Mouse (Mus musculus) brain, adult 2 months (tissue): ENCODE data around the gene Uqcrfs1.
A peak's percentile ranks its signal among the peaks of the same experiment; 100 is the strongest.

Experiments
- DNase-seq: peaks from one replicate; pipeline ENCODE4 v3.0.0; 2011; ENCODE audit warnings: low read depth, low spot score

Uqcrfs1 gene

GRCm38 (mm10) chr13:30544856-30545604, at the start of gene Uqcrfs1:
Gene Uqcrfs1, minus strand, starts transcription at chr13:30545362.
- peak; percentile 99 for DNase-seq

DNA sequence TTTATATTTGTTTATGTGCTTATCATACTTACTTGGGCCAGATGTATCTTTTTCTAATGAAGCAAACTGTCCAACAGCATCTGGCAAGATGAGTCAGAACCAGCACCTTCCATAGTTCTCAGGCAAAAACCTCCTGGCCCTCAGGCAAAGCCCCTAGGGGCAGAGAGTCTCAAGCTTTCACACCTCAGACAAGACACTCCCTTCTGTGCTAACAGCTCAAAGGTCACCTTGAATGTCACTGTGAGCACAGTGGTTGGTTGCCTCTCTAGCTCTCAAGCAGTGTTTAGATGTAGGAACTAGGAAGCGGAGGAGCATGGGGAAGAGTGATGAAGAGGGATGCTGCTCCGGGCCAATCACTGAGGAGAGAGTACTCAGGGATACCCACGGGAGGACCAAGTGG, 40.6 kb upstream of the Uqcrfs1 start:
- no peak for DNase-seq

DNA sequence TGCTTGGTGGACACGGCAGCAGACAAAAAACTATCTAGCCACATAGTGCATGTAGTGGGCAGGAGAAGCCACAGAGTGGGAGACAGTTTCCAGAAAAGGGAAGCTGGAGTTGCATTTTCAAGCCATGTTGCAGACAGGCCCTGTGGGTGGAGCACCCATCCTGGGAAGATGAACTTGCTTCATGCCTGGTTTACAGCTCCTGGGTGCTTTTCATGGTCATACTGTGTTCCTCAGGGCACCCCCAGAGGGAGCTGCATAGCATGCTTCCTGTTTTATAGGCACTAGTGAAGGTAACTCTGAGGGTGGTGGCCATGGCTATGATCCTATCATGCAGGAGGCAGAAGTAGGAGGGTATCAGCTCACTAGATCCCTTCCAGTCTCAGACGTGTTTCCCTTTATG, 37.4 kb upstream of the Uqcrfs1 start:
- DNase-seq = peak; percentile 17

- DNase-seq = no peak
Observed at GRCm38 (mm10) chr13:30578806-30579205, 33.6 kb upstream of the Uqcrfs1 start.

DNA sequence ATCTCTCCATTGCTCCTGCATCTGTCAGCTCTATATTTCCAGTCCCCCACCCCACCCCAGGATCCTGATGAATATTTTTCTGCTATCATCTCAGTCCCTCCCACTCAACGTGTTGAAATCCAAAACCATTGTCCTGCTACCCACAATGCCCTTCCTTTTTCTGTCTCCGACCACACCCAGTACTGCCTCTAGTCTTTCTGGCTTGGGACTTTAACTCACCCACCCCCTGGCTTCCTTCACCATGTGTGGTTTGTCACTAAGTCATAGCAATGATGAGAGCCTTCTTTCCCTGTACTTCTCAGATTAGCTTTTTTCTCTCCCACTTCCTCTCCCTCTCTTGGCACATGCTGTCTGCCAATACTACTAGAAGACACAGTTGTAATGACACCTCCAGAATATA, 31.7 kb upstream of the Uqcrfs1 start:
- DNase-seq = no peak

- no peak for DNase-seq
Observed at GRCm38 (mm10) chr13:30572971-30573370, 27.8 kb upstream of the Uqcrfs1 start.

GRCm38 (mm10) chr13:30570182-30570581, 25.0 kb upstream of the Uqcrfs1 start:
- no peak for DNase-seq

- DNase-seq = no peak
Observed at GRCm38 (mm10) chr13:30567571-30567970, 22.4 kb upstream of the Uqcrfs1 start.

GRCm38 (mm10) chr13:30566767-30567166, 21.6 kb upstream of the Uqcrfs1 start:
- DNase-seq = peak; percentile 76

GRCm38 (mm10) chr13:30560603-30561002, 15.4 kb upstream of the Uqcrfs1 start:
- no peak for DNase-seq

DNA sequence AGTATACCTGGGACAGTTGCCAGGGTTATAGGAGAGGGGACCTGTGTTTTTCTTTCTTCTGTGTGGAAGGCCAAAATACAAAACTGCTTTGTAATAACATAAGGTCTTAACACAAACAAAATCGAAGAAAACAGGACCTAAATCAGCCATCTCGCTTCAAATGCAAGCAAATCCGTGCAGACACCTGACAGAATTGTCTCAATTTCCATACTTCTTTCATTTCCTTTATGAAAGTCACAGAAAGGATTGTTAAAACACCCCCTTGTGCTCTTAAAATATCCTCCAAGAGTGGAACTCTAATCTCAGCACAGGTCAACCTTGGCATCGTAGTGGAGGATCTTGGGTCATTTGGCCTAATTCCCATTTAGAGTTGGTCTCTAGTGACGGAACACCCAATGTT, 14.9 kb upstream of the Uqcrfs1 start:
- DNase-seq = no peak

- DNase-seq = no peak
Observed at GRCm38 (mm10) chr13:30557751-30558150, 12.6 kb upstream of the Uqcrfs1 start.

DNA sequence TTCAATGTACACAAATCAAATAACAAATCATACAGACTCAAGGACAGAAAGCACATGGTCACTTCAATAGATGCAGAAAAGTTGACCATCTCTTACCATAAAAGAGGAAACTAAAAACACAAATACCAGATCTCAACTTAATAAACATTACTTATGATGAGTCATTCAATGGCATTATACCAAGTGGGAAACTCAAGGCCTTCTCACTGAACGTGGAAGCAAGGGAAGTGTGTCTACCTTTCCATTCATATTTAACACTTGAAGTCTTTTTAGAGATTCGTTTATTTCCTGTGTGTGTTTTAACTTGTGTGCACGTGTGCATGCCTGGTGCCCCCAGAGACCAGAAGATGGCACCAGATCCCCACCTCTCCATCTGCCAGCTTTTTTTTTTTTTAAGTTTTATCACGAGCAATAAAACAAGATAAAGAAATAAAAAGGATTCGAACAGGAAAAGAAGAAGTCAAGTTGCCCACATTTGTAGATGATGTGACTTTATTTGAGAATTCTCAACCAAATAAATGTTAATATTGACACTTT, 8.0 kb upstream of the Uqcrfs1 start:
- no peak for DNase-seq

- DNase-seq = no peak
Observed at GRCm38 (mm10) chr13:30549339-30549738, 4.2 kb upstream of the Uqcrfs1 start.

GRCm38 (mm10) chr13:30548835-30549234, 3.7 kb upstream of the Uqcrfs1 start:
- peak; percentile 86 for DNase-seq

GRCm38 (mm10) chr13:30530761-30531160, 14.4 kb downstream of the Uqcrfs1 start:
- DNase-seq = peak; percentile 77

DNA sequence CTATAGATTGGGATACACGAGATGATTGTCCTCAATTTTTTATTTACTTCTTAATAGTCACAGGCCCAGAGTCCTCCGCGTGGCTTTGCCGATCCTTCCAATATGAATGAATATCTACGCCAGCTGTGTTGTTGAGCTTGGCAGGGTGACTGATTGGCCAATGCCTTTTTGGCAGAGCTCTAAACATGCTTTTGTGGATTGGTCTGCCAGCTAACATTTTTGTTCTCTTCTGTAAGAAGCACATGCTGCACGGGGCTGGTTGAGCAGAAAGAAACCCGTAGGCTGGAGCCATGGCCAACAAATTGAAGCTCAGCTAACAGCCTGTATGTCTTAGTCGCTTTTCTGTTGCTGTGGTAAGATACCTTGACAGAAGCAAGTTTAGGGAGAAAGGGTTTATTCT, 20.2 kb downstream of the Uqcrfs1 start:
- DNase-seq = peak; percentile 16

GRCm38 (mm10) chr13:30523971-30524370, 21.2 kb downstream of the Uqcrfs1 start:
- DNase-seq = no peak

DNA sequence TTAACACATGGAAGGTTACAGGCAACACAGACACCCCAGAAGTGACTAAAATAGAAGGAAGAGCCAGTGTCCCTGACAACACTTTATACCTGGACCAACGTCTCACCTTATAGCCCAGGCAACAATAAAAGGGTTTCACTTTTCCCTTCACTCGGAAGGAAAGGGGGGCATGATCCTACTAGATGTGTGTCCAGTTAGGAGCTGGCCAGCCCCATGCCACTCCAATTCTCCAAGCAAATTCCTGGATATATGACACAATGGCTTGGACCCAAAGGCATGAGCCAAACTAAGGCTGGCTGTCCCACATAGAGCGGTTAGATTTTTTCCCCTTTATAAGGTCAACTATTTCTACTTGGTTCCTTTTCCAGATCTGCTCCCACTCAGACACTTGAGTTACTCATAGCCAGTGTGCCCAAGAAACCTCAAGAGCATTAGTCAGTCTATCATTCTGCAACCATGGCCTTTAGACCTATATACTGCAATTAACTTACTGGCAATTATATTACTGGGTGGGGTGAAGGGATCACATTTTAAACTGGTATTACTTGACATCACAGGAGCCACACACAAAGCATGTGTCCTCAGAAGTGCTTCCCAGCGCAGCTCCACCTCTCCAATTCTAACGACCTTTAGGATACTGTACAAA, 21.8 kb downstream of the Uqcrfs1 start:
- no peak for DNase-seq

DNA sequence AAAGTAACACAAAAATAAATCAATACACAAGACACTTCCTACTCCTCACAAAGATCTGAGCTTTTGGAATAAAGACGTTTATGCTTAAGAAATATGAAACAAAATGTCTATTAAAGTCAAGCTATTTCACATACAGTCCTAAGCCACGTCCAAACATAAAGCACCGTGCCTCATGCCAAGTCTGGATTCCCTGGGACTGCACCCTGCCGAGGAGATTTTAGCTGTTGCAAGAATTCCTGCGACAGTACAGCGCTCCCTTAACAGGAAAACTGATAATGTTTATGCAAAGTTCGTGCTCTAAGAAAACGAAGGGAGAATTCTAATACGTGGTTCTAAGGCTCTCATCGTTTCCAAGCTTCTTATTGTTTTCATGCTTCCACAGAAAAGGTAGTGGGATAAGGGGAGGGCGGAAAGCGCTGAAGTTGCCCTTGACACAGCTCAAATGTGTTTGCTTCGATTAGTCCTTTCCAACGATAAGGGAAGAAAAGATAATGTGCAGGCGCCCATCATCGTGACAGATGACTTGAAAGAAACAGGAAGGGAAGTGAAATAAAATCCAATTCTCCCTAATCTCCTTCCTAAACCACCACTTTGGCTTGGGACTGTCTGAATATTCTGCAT, 23.8 kb downstream of the Uqcrfs1 start:
- DNase-seq = no peak

DNA sequence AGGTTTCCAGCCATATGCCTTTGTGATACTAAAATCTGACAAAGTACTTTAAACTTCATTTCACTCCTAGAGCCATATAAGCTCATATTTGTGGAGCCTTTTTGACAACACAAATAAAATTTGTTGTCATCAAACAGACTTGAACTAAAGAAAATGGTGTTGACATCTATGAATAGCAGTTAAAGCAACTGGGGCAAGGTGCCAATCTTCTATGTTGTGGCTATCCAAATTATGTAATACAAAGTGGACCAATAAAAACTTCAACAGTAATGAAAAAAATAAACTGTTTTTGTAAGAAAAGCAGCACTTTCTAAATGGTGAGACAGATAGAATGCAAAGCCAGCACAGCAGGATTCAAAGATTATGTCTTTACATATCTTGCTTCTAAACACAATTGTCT, 27.0 kb downstream of the Uqcrfs1 start:
- DNase-seq = no peak

- no peak for DNase-seq
Observed at GRCm38 (mm10) chr13:30507651-30508050, 37.5 kb downstream of the Uqcrfs1 start.
